Mouse (Mus musculus): ENCODE measurements around the gene Glyr1.

Gene Glyr1

DNA sequence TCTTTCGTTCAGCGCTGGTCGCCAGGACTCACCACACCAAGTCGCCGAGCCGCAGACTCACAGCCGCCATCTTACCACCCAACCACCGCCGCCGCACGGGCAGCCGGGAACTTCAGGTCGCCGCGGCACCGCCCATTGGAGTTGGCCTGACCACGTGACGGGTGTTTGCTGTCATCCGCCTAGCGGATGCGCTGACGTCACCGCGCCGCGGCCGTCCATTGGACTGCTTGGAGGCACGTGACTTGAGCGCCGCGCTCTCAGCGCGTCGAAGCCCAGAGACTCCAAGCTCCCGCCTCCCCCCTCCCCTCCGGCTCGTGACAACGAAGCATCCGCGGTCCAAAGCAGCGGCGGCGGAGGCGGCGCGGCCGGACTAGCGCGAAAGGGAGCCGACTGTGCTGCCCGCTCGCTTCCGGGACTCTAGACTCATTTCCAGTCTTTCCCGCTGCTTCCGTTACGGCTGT, at the start of gene Glyr1, which contains the start of gene Ubn1:
Gene Glyr1, minus strand, starts transcription at position 90 of the 461 bp plus-strand sequence.
Gene Ubn1, plus strand, starts transcription at position 284 of the 461 bp plus-strand sequence.
- CTCF ChIA-PET: no interaction called here

DNA sequence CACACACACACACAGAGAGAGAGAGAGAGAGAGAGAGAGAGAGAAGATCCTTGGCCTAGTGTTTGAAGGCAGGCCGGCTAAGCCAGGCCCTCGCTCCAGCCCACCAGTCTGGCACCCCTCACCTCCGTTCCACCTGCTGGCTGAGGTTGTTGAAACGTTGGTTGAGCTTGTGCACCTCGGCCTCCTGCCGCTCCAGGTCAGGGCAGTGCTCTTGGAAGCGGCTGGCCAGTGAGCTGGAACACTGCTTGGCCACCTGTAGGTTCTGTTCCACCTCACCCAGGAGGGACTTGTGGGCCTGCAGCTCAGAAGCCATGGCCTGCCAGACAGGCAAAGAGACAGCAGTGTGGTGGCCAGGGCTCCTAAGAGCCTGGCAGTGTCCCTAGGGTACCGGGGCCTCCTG, 46.8 kb upstream of the Glyr1 start:
- CTCF ChIA-PET: interaction anchor here (0.7 kb wide), 1 partner anchor 217 kb away, joined by 9 read pairs; no protein-coding TSS in a partner anchor

GRCm38 (mm10) chr16:5093285-5093684, 43.6 kb upstream of the Glyr1 start:
- CTCF ChIA-PET: no interaction called here

- CTCF ChIA-PET: no interaction called here
Observed at GRCm38 (mm10) chr16:5089021-5089420, 39.4 kb upstream of the Glyr1 start.

DNA sequence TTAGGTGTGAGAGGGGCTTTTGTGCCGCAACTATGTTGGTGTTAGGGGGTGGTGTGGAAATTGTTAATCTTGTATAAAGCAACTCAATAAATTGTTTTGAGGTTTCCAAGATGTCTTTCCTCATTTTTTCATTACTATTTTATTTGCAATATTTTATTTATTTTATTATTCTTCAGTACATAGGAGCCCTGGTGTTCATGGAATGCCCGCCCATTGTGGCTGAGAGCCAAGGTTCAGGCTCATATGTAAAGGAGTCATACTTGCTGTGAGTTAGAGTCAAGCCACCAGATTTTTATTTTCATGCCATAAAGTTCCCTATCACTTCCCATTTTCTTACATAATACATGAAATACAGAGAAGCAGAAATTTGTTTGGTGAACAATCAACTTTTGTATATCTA, 36.5 kb upstream of the Glyr1 start:
- CTCF ChIA-PET: no interaction called here

DNA sequence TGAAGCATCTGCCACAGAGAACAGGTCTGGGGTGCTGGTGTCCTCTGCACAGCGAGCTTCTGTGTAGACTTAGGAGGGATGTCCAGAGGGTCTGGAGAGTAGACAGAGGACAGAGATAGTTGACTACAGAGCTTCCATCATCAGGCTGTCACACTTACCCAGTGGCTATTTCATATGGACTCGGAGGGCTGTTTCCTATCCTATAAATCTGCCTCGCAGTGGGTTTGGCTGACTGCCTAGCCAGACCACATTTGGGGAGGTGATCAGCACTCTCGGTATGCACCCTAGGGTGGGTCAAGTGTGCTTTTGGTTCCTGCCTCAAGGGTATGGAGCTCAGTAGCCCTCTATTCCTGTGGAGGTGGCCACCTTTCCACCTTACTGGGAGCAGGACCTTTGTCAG, 35.5 kb upstream of the Glyr1 start:
- CTCF ChIA-PET: no interaction called here

DNA sequence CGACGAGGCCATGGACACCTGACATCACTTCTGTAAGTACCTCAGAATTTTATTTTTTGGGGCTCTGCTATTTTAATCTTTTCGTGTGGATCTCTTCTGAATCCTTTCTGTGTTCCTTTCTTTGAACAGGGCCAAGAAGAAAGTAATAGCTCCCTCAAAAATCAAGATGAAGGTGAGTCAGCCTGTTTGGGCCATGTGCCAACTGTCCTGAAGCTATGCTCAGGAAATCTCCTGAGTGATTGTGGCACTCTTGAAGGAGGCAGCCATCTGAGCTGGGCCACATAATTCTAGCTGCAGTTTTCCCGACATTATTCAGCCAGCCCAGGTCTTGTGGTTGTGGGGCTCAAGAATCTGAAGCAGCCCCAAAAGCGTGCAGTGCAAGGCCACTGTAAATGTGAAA, 24.7 kb upstream of the Glyr1 start:
- CTCF ChIA-PET: no interaction called here

GRCm38 (mm10) chr16:5071974-5072373, 22.3 kb upstream of the Glyr1 start:
- CTCF ChIA-PET: no interaction called here

DNA sequence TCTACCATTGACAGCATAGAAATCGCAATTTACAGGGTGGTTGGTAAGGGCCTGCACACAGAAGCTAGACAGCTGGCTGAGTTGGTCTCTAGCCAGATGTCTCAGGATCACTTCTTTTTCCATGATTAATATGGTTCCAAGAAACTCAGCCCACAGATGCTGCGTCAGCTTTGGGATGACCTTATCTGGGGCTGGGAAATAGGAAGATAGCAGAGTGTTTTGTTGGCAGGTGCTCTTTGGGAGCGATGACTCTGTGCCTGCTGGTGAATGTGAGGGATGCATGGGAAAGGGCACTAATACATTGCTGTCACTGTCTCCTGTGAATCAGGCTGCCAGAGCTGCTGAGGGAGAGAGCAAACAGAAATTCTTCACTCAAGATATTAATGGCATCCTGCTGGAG, 20.7 kb upstream of the Glyr1 start:
- CTCF ChIA-PET: no interaction called here

- CTCF ChIA-PET: no interaction called here
Observed at GRCm38 (mm10) chr16:5063472-5063871, 13.8 kb upstream of the Glyr1 start.

GRCm38 (mm10) chr16:5058114-5058513, 8.5 kb upstream of the Glyr1 start:
- CTCF ChIA-PET: interaction anchor here (0.8 kb wide), 1 partner anchor 45 kb away, joined by 3 read pairs; no protein-coding TSS in a partner anchor

DNA sequence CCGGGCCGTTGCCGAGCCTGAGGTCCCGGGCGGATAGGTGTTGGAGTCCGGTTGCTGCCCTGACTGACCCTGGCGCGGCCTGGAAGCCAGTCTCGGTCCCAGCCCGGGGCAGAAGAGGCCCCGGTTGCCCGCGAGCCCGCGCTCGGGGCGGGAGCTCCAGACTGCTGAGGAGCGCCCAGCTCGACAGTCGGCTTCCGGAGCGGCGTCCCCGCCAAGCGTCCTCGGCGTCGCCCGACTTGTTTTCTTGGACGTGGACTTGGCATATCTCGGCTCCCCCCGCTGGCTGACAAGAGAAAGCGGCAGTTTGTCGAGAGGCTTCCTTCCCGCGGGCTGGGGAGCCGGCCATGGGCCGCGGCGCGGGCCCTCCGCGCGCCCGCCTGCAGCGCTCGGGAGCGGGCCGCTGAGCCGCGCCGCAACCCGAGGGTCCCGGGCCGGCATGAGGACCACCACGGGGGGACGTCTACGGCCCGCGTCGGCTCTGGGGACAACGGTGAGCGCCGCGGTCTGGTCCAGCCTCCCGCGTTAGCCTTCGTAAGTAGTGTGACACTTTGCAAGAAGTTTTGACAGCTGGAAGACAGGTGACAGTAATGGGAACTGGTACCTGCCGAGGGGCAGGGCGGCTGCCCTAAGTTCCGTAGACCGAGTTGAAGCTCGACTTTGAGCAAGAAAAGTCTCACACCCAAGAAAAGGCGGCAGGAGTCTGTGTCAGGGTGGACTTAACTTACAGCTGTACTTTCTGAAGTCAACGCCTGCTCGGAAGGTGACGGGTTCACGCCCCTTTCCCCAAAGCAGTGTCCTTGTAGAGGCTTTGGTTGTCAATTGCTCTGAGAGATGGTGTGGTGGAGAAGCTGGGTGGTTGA, 818 bp upstream of the Glyr1 start:
- CTCF ChIA-PET: no interaction called here

DNA sequence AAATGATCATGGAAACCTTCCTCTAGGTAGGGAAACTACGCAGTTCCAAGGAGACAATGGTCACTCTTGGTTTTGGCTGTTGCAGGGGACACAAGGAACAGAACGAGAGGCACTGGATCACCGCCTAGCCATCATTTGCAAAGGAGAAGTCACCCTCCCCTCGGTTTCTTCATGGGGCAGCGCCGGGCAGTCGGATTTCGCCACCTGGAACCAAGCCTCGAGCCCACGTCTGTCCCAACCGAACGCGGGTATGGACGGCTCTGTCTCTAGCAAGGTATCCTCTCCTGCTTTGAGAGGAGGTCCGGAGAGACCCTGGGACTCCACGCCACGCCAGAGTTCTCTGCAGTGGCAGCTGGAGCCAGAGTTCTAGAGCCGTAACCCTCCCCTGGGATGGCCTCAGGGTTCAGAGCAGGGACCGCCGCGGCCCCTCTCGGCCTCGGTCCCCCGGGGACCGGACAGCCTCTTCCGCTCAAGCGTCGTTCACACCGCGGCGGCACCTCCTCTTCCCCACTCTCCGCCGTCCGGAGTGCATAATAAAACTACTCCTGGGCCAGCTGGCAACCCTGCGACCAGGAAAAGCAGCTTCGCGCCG, 385 bp downstream of the Glyr1 start:
- CTCF ChIA-PET: no interaction called here

GRCm38 (mm10) chr16:5045322-5045721, 4.3 kb downstream of the Glyr1 start:
- CTCF ChIA-PET: no interaction called here

DNA sequence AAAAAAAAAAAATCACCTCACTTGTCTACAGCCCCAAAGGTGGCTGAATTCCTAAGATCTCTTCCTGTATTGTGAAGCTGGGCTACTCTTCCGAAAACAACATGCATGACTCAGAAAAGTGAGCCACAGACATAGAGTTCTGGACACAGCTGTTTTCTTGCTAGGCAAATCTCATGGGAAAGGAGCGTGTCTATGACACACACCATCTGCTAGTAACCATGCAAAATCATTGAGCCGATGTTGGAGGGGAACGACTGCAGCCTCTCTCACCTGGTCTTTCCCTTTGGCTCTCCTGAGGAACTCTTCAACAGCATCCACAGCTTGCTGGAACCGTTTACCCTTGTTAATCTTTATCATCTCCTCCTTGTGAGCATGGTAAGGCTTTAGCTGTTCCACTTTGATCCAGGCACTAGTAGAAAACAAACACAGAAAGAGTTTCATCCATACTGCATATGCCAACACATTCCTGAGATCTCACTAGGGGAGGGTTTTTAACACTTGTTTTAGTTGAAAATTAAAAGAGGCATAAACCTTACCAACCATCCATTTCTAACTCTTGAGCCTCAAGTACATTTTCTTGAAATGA, 12.9 kb downstream of the Glyr1 start:
- CTCF ChIA-PET: no interaction called here

- CTCF ChIA-PET: interaction anchor here (0.6 kb wide), 1 partner anchor 26 kb away, joined by 3 read pairs; no protein-coding TSS in a partner anchor
Observed at GRCm38 (mm10) chr16:5035591-5035990, 14.1 kb downstream of the Glyr1 start.

DNA sequence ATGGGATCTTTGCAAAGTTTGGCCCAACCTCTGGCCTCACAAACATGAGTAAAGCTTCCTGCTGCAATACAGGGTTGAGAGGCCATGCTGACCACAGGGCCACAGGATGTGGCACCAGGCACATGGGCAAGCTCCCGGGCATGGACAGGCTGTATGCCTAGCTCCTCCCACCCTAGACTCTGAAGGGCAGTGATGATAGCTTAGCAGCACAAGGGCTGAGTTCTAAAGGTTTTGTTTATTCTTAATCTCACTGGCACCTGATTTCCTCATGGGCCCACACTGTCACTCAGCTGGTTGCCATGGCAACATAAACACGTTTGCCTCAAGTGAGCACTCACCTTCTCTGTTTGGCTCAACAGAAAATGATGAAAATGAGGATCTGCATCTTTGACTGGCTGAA, 19.8 kb downstream of the Glyr1 start:
- CTCF ChIA-PET: no interaction called here

DNA sequence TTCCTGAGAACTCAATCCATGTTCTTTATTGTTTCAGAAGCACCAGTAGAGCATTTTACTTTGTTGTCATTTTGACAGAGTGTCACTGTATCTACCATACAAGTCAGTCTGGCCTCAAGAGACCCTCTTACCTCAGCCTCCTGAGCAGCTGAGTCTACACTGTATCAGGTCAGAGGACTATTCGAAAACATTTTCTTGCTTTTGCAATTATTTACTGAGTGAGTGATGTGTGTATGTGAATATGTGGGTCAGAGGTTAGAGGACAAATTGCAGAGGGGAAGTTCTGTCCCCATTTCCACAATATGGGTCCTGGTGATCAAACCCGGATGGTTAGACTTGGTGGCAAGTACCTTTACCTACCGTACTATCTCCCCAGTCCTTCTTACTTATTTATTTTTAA, 25.6 kb downstream of the Glyr1 start:
- CTCF ChIA-PET: interaction anchor here (0.6 kb wide), 1 partner anchor 155 kb away, joined by 3 read pairs; no protein-coding TSS in a partner anchor

- CTCF ChIA-PET: no interaction called here
Observed at GRCm38 (mm10) chr16:5014578-5014977, 35.1 kb downstream of the Glyr1 start.

DNA sequence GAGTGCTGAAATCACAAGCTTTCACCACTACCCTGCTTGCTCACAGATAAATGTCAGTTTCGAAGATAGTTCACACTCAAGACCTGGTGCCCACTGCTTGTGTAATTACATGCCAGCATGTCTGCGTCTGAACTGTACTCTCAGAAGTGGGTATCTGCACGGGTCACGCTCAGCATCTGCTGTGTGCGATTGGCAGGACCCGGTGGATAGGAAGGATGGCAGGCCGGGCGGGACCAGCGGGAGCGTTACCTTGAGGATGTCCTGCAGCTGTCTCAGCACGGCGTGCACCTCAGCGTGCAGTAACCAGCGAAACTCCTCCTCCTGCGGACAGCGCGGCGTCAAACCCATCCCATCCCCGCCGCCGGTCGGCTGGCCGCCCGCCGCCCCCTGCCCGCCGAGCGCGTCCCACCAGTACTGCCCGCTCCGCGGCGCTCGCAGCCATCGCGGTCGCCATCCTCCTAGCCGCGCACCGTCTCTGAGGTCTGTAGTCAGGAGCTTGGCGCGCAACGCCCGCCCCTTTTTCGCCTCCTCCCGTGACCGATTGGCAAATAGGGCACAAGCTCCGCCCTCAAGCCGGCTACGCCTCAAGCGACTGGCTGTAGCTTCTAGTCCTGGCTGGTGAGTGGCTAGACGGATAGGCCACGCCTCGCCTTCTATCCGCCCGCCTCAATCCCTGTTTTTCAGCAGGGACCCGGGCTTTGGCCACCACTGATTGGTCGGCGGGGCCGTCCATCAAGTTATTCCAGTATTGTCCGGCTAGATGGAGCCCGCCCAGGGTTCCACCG, 36.4 kb downstream of the Glyr1 start, which contains the start of gene Rogdi:
Gene Rogdi, minus strand, starts transcription at position 500 of the 785 bp plus-strand sequence.
- CTCF ChIA-PET: interaction anchor here (0.5 to 0.6 kb wide), 2 partner anchors 45 to 95 kb away, joined by 3 to 4 read pairs; no protein-coding TSS in a partner anchor
